Comparison of ENCODE assay signal across 11 mouse cellular contexts in genomic region chr6:92089982-92090381, GRCm38 (mm10). TPM values are rescaled to one million over a fixed set of nuclear protein-coding genes. Genes with fewer than 3 reads are reported as not detected.
DNase-seq lines count a peak whose midpoint lies in the region; ATAC-seq and TF ChIP-seq lines count a peak whose summit lies in the region.
"Had no signal": no experiment of that assay in that cellular context is flagged by ENCODE, and none has a peak within 500 bp of the region (broad histone marks: within the 10 kb centered on the region; RNA-seq: fewer than 3 reads in every experiment).

No protein-coding gene starts in this region.

- peak overlapping the region; percentile 88 for H3K4me3 ChIP-seq in hindbrain, embryonic 10.5 days
- H3K4me3 ChIP-seq in hindbrain, embryonic 11.5 days (ENCODE audit: low read depth, low read length), result no peak overlapping the region
- H3K4me3 ChIP-seq in liver, embryonic 14.5 days (ENCODE audit: insufficient read depth in 1 of 2, low read depth in 2 of 2, low read length in 2 of 2), result peak overlapping the region in 1 of 2 experiments; percentile 80; a peak in 1 of 4 replicates
- H3K4me3 ChIP-seq in stomach, embryonic 16.5 days (replicated peaks; ENCODE audit: low read length), result no peak overlapping the region; the same call in 1 of the 2 replicates

- 94% methylated on average over 4 of the region's 4 CpGs for WGBS in hindbrain, embryonic 10.5 days
- WGBS in hindbrain, embryonic 11.5 days, result 91% methylated on average over 4 of the region's 4 CpGs
- 91% methylated on average over 4 of the region's 4 CpGs for WGBS in liver, embryonic 14.5 days (ENCODE audit: insufficient replicate concordance)
- 86% methylated on average over 4 of the region's 4 CpGs for WGBS in stomach, embryonic 16.5 days

- TF ChIP-seq EP300 in liver, embryonic 14.5 days (IDR thresholded peaks at IDR 0.05; ENCODE audit: low read depth), result no peak

- H3K9me3 ChIP-seq in hindbrain, embryonic 10.5 days, result no peaks in the 10 kb centered on the region
- no peaks in the 10 kb centered on the region for H3K9me3 ChIP-seq in hindbrain, embryonic 11.5 days (ENCODE audit: control insufficient read depth, low read length)
- H3K9me3 ChIP-seq in liver, embryonic 14.5 days (ENCODE audit: control insufficient read depth, low read length), result no peaks in the 10 kb centered on the region
- H3K9me3 ChIP-seq in stomach, embryonic 16.5 days (replicated peaks; ENCODE audit: control insufficient read depth, low read length), result no peaks in the 10 kb centered on the region
- H3K9me3 ChIP-seq: limb, embryonic 15.5 days had no signal

- no peaks in the 10 kb centered on the region for H3K36me3 ChIP-seq in hindbrain, embryonic 10.5 days
- H3K36me3 ChIP-seq in hindbrain, embryonic 11.5 days (ENCODE audit: control insufficient read depth, insufficient read depth, low read length), result no peaks in the 10 kb centered on the region
- no peaks in the 10 kb centered on the region for H3K36me3 ChIP-seq in liver, embryonic 14.5 days (replicated peaks; ENCODE audit: control insufficient read depth, insufficient read depth, low read depth)
- no peaks in the 10 kb centered on the region for H3K36me3 ChIP-seq in stomach, embryonic 16.5 days (ENCODE audit: control insufficient read depth, insufficient read depth, low read length)
- H3K36me3 ChIP-seq: limb, embryonic 15.5 days had no signal

- ATAC-seq in hindbrain, embryonic 11.5 days (ENCODE audit: low FRiP score), result no peak
- ATAC-seq in liver, embryonic 14.5 days (ENCODE audit: insufficient read depth), result no peak
- no peak for ATAC-seq in stomach, embryonic 16.5 days (ENCODE audit: insufficient read depth, low FRiP score)

- no peak for TF ChIP-seq CTCF in liver, embryonic 14.5 days (IDR thresholded peaks at IDR 0.05; ENCODE audit: low read depth)

- no peak overlapping the region for H3K4me2 ChIP-seq in hindbrain, embryonic 11.5 days (replicated peaks; ENCODE audit: low read depth, low read length)
- H3K4me2 ChIP-seq in liver, embryonic 14.5 days (ENCODE audit: low read depth), result peak overlapping the region; percentile 94
- peak overlapping the region; percentile 79; the same call in 1 of the 2 replicates for H3K4me2 ChIP-seq in stomach, embryonic 16.5 days (ENCODE audit: low read depth, low read length)

- no peak overlapping the region for H3K27ac ChIP-seq in hindbrain, embryonic 10.5 days
- H3K27ac ChIP-seq in hindbrain, embryonic 11.5 days (ENCODE audit: low read depth, low read length), result no peak overlapping the region
- no peak overlapping the region for H3K27ac ChIP-seq in liver, embryonic 14.5 days
- no peak overlapping the region for H3K27ac ChIP-seq in stomach, embryonic 16.5 days (ENCODE audit: low read length)

- DNase-seq in hindbrain, embryonic 10.5 days (ENCODE audit: low spot score), result no peak
- no peak for DNase-seq in hindbrain, embryonic 11.5 days (ENCODE audit: low spot score)
- peak; percentile 60 for DNase-seq in testis, postnatal 14 days (ENCODE audit: low spot score)
- no peak for DNase-seq in testis, postnatal 10 days (ENCODE audit: low spot score)
- DNase-seq in liver, embryonic 14.5 days (ENCODE audit: low read depth in 3 of 3, low spot score in 3 of 3), result no peak
- DNase-seq in ovary, adult 18-20 months (ENCODE audit: low spot score), result no peak
- DNase-seq in layer of hippocampus, postnatal 14 days (ENCODE audit: low spot score in 2 of 2), result no peak
- DNase-seq: cerebellum, adult 2 months; heart, adult 18-20 months had no signal

- H3K4me1 ChIP-seq in hindbrain, embryonic 10.5 days (replicated peaks), result peaks cover 35% of the 10 kb centered on the region
- 0 out of 2 replicates have a peak, but pooled peaks cover 3% of the 10 kb centered on the region for H3K4me1 ChIP-seq in hindbrain, embryonic 11.5 days (replicated peaks; ENCODE audit: control insufficient read depth, insufficient read depth, low read length)
- H3K4me1 ChIP-seq in liver, embryonic 14.5 days (replicated peaks; ENCODE audit: control insufficient read depth in 2 of 2, insufficient read depth in 2 of 2, low read length in 1 of 2), result peaks cover 21 to 23% of the 10 kb centered on the region in 2 experiments
- H3K4me1 ChIP-seq in stomach, embryonic 16.5 days (ENCODE audit: control insufficient read depth, insufficient read depth, low read length), result peaks cover 23% of the 10 kb centered on the region

- H3K27me3 ChIP-seq in hindbrain, embryonic 10.5 days (ENCODE audit: insufficient read depth, poor library complexity, severe bottlenecking), result no peaks in the 10 kb centered on the region
- no peaks in the 10 kb centered on the region for H3K27me3 ChIP-seq in hindbrain, embryonic 11.5 days (ENCODE audit: control insufficient read depth, insufficient read depth, low read length)
- no peaks in the 10 kb centered on the region for H3K27me3 ChIP-seq in liver, embryonic 14.5 days (ENCODE audit: control insufficient read depth, insufficient read depth, low read length)
- no peaks in the 10 kb centered on the region for H3K27me3 ChIP-seq in stomach, embryonic 16.5 days (ENCODE audit: control insufficient read depth, insufficient read depth, low read length)
- H3K27me3 ChIP-seq: limb, embryonic 15.5 days had no signal

- H3K9ac ChIP-seq in hindbrain, embryonic 11.5 days (ENCODE audit: low read depth, low read length), result no peak overlapping the region
- no peak overlapping the region for H3K9ac ChIP-seq in liver, embryonic 14.5 days (replicated peaks)
- H3K9ac ChIP-seq in stomach, embryonic 16.5 days (ENCODE audit: low read length), result no peak overlapping the region; the same call in 1 of the 2 replicates

RNA-seq across cellular contexts. Expression of gene Nr2c2, which starts 1.2 kb away (rescaled TPM):
- 14.6 and 16.8 TPM in 2 replicates for polyA plus RNA-seq in hindbrain, embryonic 10.5 days (2016; fragmentation: Nextera tagmentation; extraction: Ambion mirVana)
- polyA plus RNA-seq in hindbrain, embryonic 11.5 days (2014; fragmentation: Nextera tagmentation; extraction: Ambion mirVana), result 22.8 and 25.8 TPM in 2 replicates
- 5.0 and 5.9 TPM in 2 replicates for polyA plus RNA-seq in liver, embryonic 14.5 days (2012; rRNA removed)
- polyA plus RNA-seq in liver, embryonic 14.5 days (2014; fragmentation: Nextera tagmentation; extraction: Ambion mirVana), result 3.9 and 6.1 TPM in 2 replicates
- 11.5 and 14.7 TPM in 2 replicates for polyA plus RNA-seq in stomach, embryonic 16.5 days (2015; fragmentation: Nextera tagmentation; extraction: Ambion mirVana)
- 10 to 100 TPM; 80.3 to 84.9 TPM for total RNA-seq in layer of hippocampus, postnatal 14 days (2021)
